Mouse (Mus musculus) gastrocnemius, postnatal 14 days (tissue): ENCODE results near the gene Tex33. TPM values are rescaled to one million over a fixed set of nuclear protein-coding genes. Genes with fewer than 3 reads are reported as not detected.
"Not testable (repeated sequence)": the region's sequence is repeated elsewhere in the genome, so short reads cannot be mapped to it uniquely, and the experiment has no call there.

Source experiments
- DNase-seq: peaks from one replicate; pipeline ENCODE4 v3.0.0; 2021; ENCODE audit warnings: mixed read lengths
- intact Hi-C: fragments of 180-260 bp; cut with DNase I; formaldehyde crosslinking; loops from one replicate; pipeline ENCODE4 v1.15.1; 2025; ENCODE audit warnings: low total_unique reads
- microRNA-seq, 2 experiments: library from miRNA; unstranded; fragments of <30 nt; microRNA quantifications; one replicate each; pipeline ENCODE4 v1.2.0; 2021
- total RNA-seq, 2 experiments: library from RNA; stranded (reverse); gene quantifications; 2 replicates each; pipeline ENCODE4 v1.2.3; 2021

Tex33 gene
- total RNA-seq, 2 experiments from 2014 or later: not detected

GRCm38 (mm10) chr15:78334380-78334779 lies 61.3 kb downstream of the Tex33 start:
- DNase-seq: no peak
- intact Hi-C loops: no loop called here

- intact Hi-C loops: no loop called here
- DNase-seq: no peak
Measured at GRCm38 (mm10) chr15:78332981-78333380, 62.7 kb downstream of the Tex33 start.

GRCm38 (mm10) chr15:78331523-78332340 lies 64.0 kb downstream of the Tex33 start:
- intact Hi-C loops: no loop called here
- no peak for DNase-seq

GRCm38 (mm10) chr15:78330706-78331105 lies 65.0 kb downstream of the Tex33 start:
- DNase-seq: no peak
- intact Hi-C loops: no loop called here

GRCm38 (mm10) chr15:78329972-78330371 lies 65.7 kb downstream of the Tex33 start:
- DNase-seq, intact Hi-C loops: not testable (repeated sequence)

GRCm38 (mm10) chr15:78328520-78329097 lies 67.1 kb downstream of the Tex33 start:
- DNase-seq: no peak
- intact Hi-C loops: no loop called here

Small RNA genes within 50 kb of the gene (microRNA-seq; reads per million reads assigned to microRNA genes)
- 0 reads per million in 2 experiments for gene Mir7676-2

Other genes with a start within 250 kb of the Tex33 start
- 10 to 100 TPM; 53.4 to 55.0 TPM for gene Ift27, start 221.8 kb downstream of the Tex33 start, total RNA-seq
- over 10,000 TPM; 19,167 to 21,154 TPM for gene Pvalb, start 189.5 kb downstream of the Tex33 start, total RNA-seq
- gene Ncf4, start 151.1 kb downstream of the Tex33 start, total RNA-seq: 1 to 10 TPM in 1 of 2 experiments, under 1 TPM in 1; 1.00 to 3.0 TPM
- gene Csf2rb2, start 90.2 kb downstream of the Tex33 start, total RNA-seq: 1 to 10 TPM in 1 of 2 experiments, under 1 TPM in 1; 0.93 to 1.9 TPM
- 1 to 10 TPM; 1.1 to 2.1 TPM for gene Csf2rb, start 70.2 kb downstream of the Tex33 start, total RNA-seq
- 10 to 100 TPM; 19.6 to 21.2 TPM for gene Tst, start 10.0 kb upstream of the Tex33 start, total RNA-seq
- gene Mpst, start 10.5 kb upstream of the Tex33 start, total RNA-seq: 10 to 100 TPM; 49.4 to 49.8 TPM
- gene Kctd17, start 32.7 kb upstream of the Tex33 start, total RNA-seq: 10 to 100 TPM; 34.6 to 41.4 TPM
- gene Tmprss6, start 72.7 kb upstream of the Tex33 start, total RNA-seq: not detected
- not detected for gene Il2rb, start 99.4 kb upstream of the Tex33 start, total RNA-seq
- gene C1qtnf6, start 135.5 kb upstream of the Tex33 start, total RNA-seq: 10 to 100 TPM; 36.9 to 40.4 TPM
- under 1 TPM in 1 of 2 experiments, not detected in 1; 0.04 TPM for gene Sstr3, start 148.8 kb upstream of the Tex33 start, total RNA-seq
- 1 to 10 TPM; 1.1 to 2.5 TPM for gene Rac2, start 176.9 kb upstream of the Tex33 start, total RNA-seq
- gene Cyth4, start 201.1 kb upstream of the Tex33 start, total RNA-seq: 1 to 10 TPM; 2.9 to 3.3 TPM